Mouse (Mus musculus) stomach, embryonic 16.5 days (tissue): ENCODE measurements around the gene Otos. TPM values are rescaled to one million over a fixed set of nuclear protein-coding genes. Genes with fewer than 3 reads are reported as not detected.

Source experiments
- ATAC-seq: fragments of 200-750 bp; cut with Nextera tagmentation; 2 replicates; pipeline ENCODE4 v1.8.0; 2017; ENCODE audit warnings: moderate number of reproducible peaks, moderate TSS enrichment; ENCODE audit not compliant: insufficient read depth, low FRiP score
- H3K27ac ChIP-seq: fragments of 300-500 bp; sonication (generic); 2 replicates; pipeline ENCODE4 v1.5.1; 2014; ENCODE audit warnings: low read length
- H3K27me3 ChIP-seq: fragments of 300-500 bp; sonication (generic); 2 replicates; pipeline ENCODE4 v1.6.1; 2014; ENCODE audit warnings: low read length, control low read depth, mixed read lengths; ENCODE audit not compliant: control insufficient read depth, insufficient read depth
- H3K36me3 ChIP-seq: fragments of 300-500 bp; sonication (generic); 2 replicates; pipeline ENCODE4 v1.6.1; 2014; ENCODE audit warnings: low read length; ENCODE audit not compliant: control insufficient read depth, insufficient read depth
- H3K4me1 ChIP-seq: fragments of 300-500 bp; sonication (generic); 2 replicates; pipeline ENCODE4 v1.6.1; 2014; ENCODE audit warnings: low read length, control low read depth, mixed read lengths; ENCODE audit not compliant: control insufficient read depth, insufficient read depth
- H3K4me2 ChIP-seq: fragments of 300-500 bp; sonication (generic); 2 replicates; pipeline ENCODE4 v1.6.1; 2014; ENCODE audit warnings: low read depth, low read length, mixed read lengths
- H3K4me3 ChIP-seq: fragments of 300-500 bp; sonication (generic); replicated peaks from 2 replicates; pipeline ENCODE4 v1.5.1; 2014; ENCODE audit warnings: mild to moderate bottlenecking, low read length
- H3K9ac ChIP-seq: fragments of 300-500 bp; sonication (generic); 2 replicates; pipeline ENCODE4 v1.6.1; 2014; ENCODE audit warnings: low read length
- H3K9me3 ChIP-seq: fragments of 300-500 bp; sonication (generic); replicated peaks from 2 replicates; pipeline ENCODE4 v1.6.1; 2016; ENCODE audit warnings: low read length, control low read depth; ENCODE audit not compliant: control insufficient read depth
- WGBS: fragments of 180-500 bp; shearing (Covaris S2); extraction: QIAGEN DNeasy Blood & Tissue Kit; methylation state at CpG from one replicate; pipeline ENCODE4 v1.1.7; 2014; 5-methylcytosine and 5-hydroxymethylcytosine counted together
- polyA plus RNA-seq: library from polyadenylated mRNA; unstranded; fragments of >200 nt; fragmentation: Nextera tagmentation; extraction: Ambion mirVana; gene quantifications from 2 replicates; pipeline ENCODE4 v1.2.1, GENCODE M21; 2015

The Otos gene
- polyA plus RNA-seq, 1 experiment from 2014 or later, result 0.19 TPM

GRCm38 (mm10) chr1:92675932-92676675 lies 27.5 kb upstream of the Otos start:
- Histone ChIP-seq H3K36me3 (no peaks in the 10 kb centered on the region), H3K4me2 (no peak overlapping the region), H3K4me1 (no peaks in the 10 kb centered on the region), H3K27me3 (no peaks in the 10 kb centered on the region), H3K9me3 (no peaks in the 10 kb centered on the region), H3K27ac (no peak overlapping the region), H3K4me3 (no peak overlapping the region), H3K9ac (no peak overlapping the region)
- WGBS, result 70% methylated on average over 10 of the region's 10 CpGs
- ATAC-seq, result no peak; the same call in 1 of the 2 replicates

- Histone ChIP-seq H3K4me2 (no peak overlapping the region), H3K36me3 (no peaks in the 10 kb centered on the region), H3K4me3 (no peak overlapping the region), H3K9me3 (0 out of 2 replicates have a peak, but pooled peaks cover 4% of the 10 kb centered on the region), H3K9ac (no peak overlapping the region), H3K27ac (no peak overlapping the region), H3K4me1 (no peaks in the 10 kb centered on the region), H3K27me3 (no peaks in the 10 kb centered on the region)
- ATAC-seq, result no peak
- WGBS, result 78% methylated on average over 5 of the region's 5 CpGs
Observed at GRCm38 (mm10) chr1:92673258-92673782, 24.7 kb upstream of the Otos start.

GRCm38 (mm10) chr1:92671326-92671725 lies 22.7 kb upstream of the Otos start:
- ATAC-seq, result no peak
- 81% methylated on average over 4 of the region's 4 CpGs for WGBS
- no peak overlapping the region for H3K4me3 ChIP-seq
- no peak overlapping the region for H3K27ac ChIP-seq
- H3K4me1 ChIP-seq, result no peaks in the 10 kb centered on the region
- no peak overlapping the region for H3K9ac ChIP-seq
- no peaks in the 10 kb centered on the region for H3K36me3 ChIP-seq
- H3K4me2 ChIP-seq, result no peak overlapping the region
- no peaks in the 10 kb centered on the region for H3K27me3 ChIP-seq
- 0 out of 2 replicates have a peak, but pooled peaks cover 4% of the 10 kb centered on the region for H3K9me3 ChIP-seq

GRCm38 (mm10) chr1:92669430-92669829 lies 20.8 kb upstream of the Otos start:
- Histone ChIP-seq H3K4me2 (no peak overlapping the region), H3K27ac (no peak overlapping the region), H3K36me3 (no peaks in the 10 kb centered on the region), H3K4me3 (no peak overlapping the region), H3K9me3 (0 out of 2 replicates have a peak, but pooled peaks cover 4% of the 10 kb centered on the region), H3K4me1 (no peaks in the 10 kb centered on the region), H3K27me3 (peaks cover 2% of the 10 kb centered on the region; the same call in 1 of the 2 replicates), H3K9ac (no peak overlapping the region)
- WGBS, result 78% methylated on average over 3 of the region's 3 CpGs
- no peak for ATAC-seq

GRCm38 (mm10) chr1:92667106-92667505 lies 18.5 kb upstream of the Otos start:
- Histone ChIP-seq H3K27me3 (peaks cover 3% of the 10 kb centered on the region; the same call in 1 of the 2 replicates), H3K27ac (no peak overlapping the region), H3K4me3 (no peak overlapping the region), H3K9me3 (0 out of 2 replicates have a peak, but pooled peaks cover 4% of the 10 kb centered on the region), H3K36me3 (no peaks in the 10 kb centered on the region), H3K4me2 (no peak overlapping the region), H3K9ac (no peak overlapping the region), H3K4me1 (no peaks in the 10 kb centered on the region)
- no peak for ATAC-seq
- WGBS, result 67% methylated on average over 6 of the region's 6 CpGs

- Histone ChIP-seq H3K4me3 (no peak overlapping the region), H3K27ac (no peak overlapping the region), H3K4me2 (no peak overlapping the region), H3K36me3 (no peaks in the 10 kb centered on the region), H3K27me3 (peaks cover under 1% of the 10 kb centered on the region; the same call in 1 of the 2 replicates), H3K9me3 (no peaks in the 10 kb centered on the region), H3K4me1 (peaks cover 3% of the 10 kb centered on the region; the same call in 1 of the 2 replicates), H3K9ac (no peak overlapping the region)
- 45% methylated on average over 5 of the region's 5 CpGs for WGBS
- ATAC-seq, result no peak
Observed at GRCm38 (mm10) chr1:92659392-92659791, 10.8 kb upstream of the Otos start.

GRCm38 (mm10) chr1:92657025-92657820 lies 8.6 kb upstream of the Otos start:
- H3K4me2 ChIP-seq, result no peak overlapping the region
- 70% methylated on average over 11 of the region's 11 CpGs for WGBS
- no peak overlapping the region for H3K9ac ChIP-seq
- no peaks in the 10 kb centered on the region for H3K36me3 ChIP-seq
- no peak overlapping the region for H3K4me3 ChIP-seq
- no peaks in the 10 kb centered on the region for H3K9me3 ChIP-seq
- H3K4me1 ChIP-seq, result peaks cover 3% of the 10 kb centered on the region; the same call in 1 of the 2 replicates
- H3K27me3 ChIP-seq, result no peaks in the 10 kb centered on the region
- H3K27ac ChIP-seq, result no peak overlapping the region
- no peak for ATAC-seq

GRCm38 (mm10) chr1:92654676-92655075 lies 6.0 kb upstream of the Otos start:
- no peak overlapping the region for H3K4me2 ChIP-seq
- H3K4me1 ChIP-seq, result no peaks in the 10 kb centered on the region
- ATAC-seq, result no peak
- WGBS, result 56% methylated on average over 2 of the region's 2 CpGs
- H3K9ac ChIP-seq, result no peak overlapping the region
- H3K4me3 ChIP-seq, result no peak overlapping the region
- H3K27ac ChIP-seq, result no peak overlapping the region
- no peaks in the 10 kb centered on the region for H3K9me3 ChIP-seq
- H3K36me3 ChIP-seq, result no peaks in the 10 kb centered on the region
- H3K27me3 ChIP-seq, result no peaks in the 10 kb centered on the region

GRCm38 (mm10) chr1:92653179-92653578 lies 4.5 kb upstream of the Otos start:
- 83% methylated on average over 3 of the region's 3 CpGs for WGBS

More at GRCm38 (mm10) chr1:92653179-92653578, 4.5 kb upstream of the Otos start:
- H3K27me3 ChIP-seq, result no peaks in the 10 kb centered on the region
- H3K9me3 ChIP-seq, result no peaks in the 10 kb centered on the region
- no peak overlapping the region for H3K4me3 ChIP-seq
- H3K9ac ChIP-seq, result no peak overlapping the region
- H3K4me1 ChIP-seq, result no peaks in the 10 kb centered on the region; the same call in 1 of the 2 replicates
- H3K36me3 ChIP-seq, result no peaks in the 10 kb centered on the region
- no peak for ATAC-seq
- H3K4me2 ChIP-seq, result no peak overlapping the region
- no peak overlapping the region for H3K27ac ChIP-seq
